Mouse (Mus musculus): ENCODE measurements around the gene Rfc5. TPM values are rescaled to one million over a fixed set of nuclear protein-coding genes. Genes with fewer than 3 reads are reported as not detected.

Gene Rfc5
- polyA plus RNA-seq, 1 experiment from 2014 or later, result 72.1 TPM

DNA sequence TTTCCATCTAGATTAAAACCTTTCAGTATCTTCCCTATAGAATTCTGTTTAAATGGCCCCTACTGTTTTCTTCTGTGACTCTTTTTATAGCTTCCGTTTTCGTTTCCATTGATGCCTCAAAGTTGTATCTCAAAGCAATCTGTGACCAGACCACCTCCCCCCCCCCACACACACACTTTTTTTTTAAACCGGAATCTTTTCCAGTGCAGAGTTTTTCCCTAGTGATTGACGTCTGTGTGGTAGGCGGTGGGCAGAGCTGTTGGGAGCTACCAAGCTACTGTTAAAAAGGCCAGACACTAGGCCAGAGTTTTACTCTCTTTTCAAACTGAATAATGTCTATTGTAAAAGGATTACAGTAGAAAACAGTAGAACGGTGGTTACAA is 30.6 kb downstream of the Rfc5 start:
- Histone ChIP-seq H3K4me2 (replicated peaks; ENCODE audit: low read depth, low read length) (peak overlapping the region; percentile 86), H3K4me3 (ENCODE audit: low read depth, low read length) (peak overlapping the region; percentile 93), H3K4me1 (replicated peaks; ENCODE audit: control insufficient read depth, insufficient read depth, low read length) (peaks cover 2% of the 10 kb centered on the region; the same call in 1 of the 2 replicates), H3K27ac (ENCODE audit: low read depth, low read length) (peak overlapping the region; percentile 93; the same call in 1 of the 2 replicates), H3K9ac (ENCODE audit: low read depth, low read length) (peak overlapping the region; percentile 94), H3K36me3 (ENCODE audit: control insufficient read depth, insufficient read depth, low read length) (no peaks in the 10 kb centered on the region), H3K27me3 (ENCODE audit: control insufficient read depth, insufficient read depth, low read length) (no peaks in the 10 kb centered on the region), H3K9me3 (ENCODE audit: control insufficient read depth, low read length) (no peaks in the 10 kb centered on the region)
- ATAC-seq (ENCODE audit: low FRiP score), result no peak
- no peak for DNase-seq (ENCODE audit: low spot score)
- 8% methylated on average over 6 of the region's 6 CpGs for WGBS

DNA sequence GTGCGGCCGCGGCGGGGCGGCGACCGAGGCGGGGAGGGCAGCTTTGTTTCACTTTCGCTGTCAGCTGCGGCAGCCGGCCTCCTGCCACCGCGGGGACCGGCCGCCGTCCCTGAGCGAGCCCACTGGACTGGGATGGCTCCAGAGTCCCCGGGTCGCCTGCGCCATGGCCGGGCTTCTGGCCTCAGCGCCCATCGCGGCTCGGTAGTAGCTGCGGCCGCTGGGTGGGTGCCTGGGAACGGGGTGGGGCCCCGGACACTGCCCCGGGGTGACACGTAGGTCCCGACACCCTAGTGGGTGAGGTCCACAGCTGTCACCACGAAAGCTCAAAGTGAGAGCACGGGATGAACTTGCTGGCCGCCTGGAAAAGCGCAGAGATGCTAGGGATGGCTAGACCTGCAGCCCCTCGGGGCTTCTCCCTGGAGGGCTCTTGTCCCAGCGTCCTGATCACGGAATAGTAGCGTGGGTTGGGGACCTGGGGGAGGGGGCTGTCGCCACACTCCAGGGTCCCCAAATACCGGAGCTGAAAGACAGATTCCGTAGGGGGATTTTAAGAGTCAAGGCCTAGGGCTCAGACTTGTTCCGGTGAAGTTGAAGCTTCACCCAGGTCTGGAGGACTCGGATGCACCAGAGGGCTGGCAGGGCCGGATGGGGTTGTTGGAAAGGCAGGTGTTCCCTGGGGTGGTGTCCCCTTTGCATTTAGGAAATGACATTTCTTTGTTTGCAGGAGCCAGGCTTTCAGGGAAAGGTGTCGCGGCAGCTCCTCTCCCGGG is 31.2 kb downstream of the Rfc5 start:
- Histone ChIP-seq H3K4me2 (replicated peaks; ENCODE audit: low read depth, low read length) (peak overlapping the region; percentile 86), H3K9me3 (ENCODE audit: control insufficient read depth, low read length) (no peaks in the 10 kb centered on the region), H3K27ac (ENCODE audit: low read depth, low read length) (peak overlapping the region; percentile 93), H3K4me3 (ENCODE audit: low read depth, low read length) (peak overlapping the region; percentile 93), H3K4me1 (replicated peaks; ENCODE audit: control insufficient read depth, insufficient read depth, low read length) (peaks cover 2% of the 10 kb centered on the region; the same call in 1 of the 2 replicates), H3K9ac (ENCODE audit: low read depth, low read length) (peak overlapping the region; percentile 94), H3K27me3 (ENCODE audit: control insufficient read depth, insufficient read depth, low read length) (no peaks in the 10 kb centered on the region), H3K36me3 (ENCODE audit: control insufficient read depth, insufficient read depth, low read length) (no peaks in the 10 kb centered on the region)
- WGBS, result under 1% methylated on average over 41 of the region's 49 CpGs
- ATAC-seq (ENCODE audit: low FRiP score) (peak; percentile 70), DNase-seq (ENCODE audit: low spot score) (peak; percentile 62)

DNA sequence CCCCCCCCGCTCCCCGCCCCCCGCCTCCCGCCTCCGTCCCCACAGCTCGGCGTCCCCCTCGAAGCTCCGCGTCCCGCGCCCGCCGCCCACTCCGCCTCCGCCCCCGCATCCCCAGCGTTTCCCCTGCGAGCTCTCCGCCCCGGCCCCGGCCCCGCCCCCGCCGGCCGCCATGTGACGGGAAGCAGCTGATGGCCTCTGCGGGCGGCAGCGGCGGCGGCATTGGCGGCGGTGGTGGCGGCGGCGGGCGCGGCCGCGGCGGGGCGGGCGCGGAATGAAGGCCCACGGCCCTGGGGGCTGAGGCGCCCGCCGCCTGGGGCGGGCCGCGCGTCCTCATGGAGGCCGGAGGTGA is 31.7 kb downstream of the Rfc5 start, which contains the start of gene Wsb2:
TSS of gene Wsb2 (plus strand) at position 176 of the 349 bp plus-strand sequence.
- Histone ChIP-seq H3K27ac (ENCODE audit: low read depth, low read length) (peak within 1 kb of the TSS; percentile 93), H3K9me3 (ENCODE audit: control insufficient read depth, low read length) (no peaks in the 10 kb centered on the region), H3K4me2 (replicated peaks; ENCODE audit: low read depth, low read length) (peak within 1 kb of the TSS; percentile 86), H3K27me3 (ENCODE audit: control insufficient read depth, insufficient read depth, low read length) (no peaks in the 10 kb centered on the region), H3K9ac (ENCODE audit: low read depth, low read length) (peak within 1 kb of the TSS; percentile 94), H3K4me3 (ENCODE audit: low read depth, low read length) (peak within 1 kb of the TSS; percentile 93), H3K36me3 (ENCODE audit: control insufficient read depth, insufficient read depth, low read length) (no peaks in the 10 kb centered on the region), H3K4me1 (replicated peaks; ENCODE audit: control insufficient read depth, insufficient read depth, low read length) (peaks cover 2% of the 10 kb centered on the region; the same call in 1 of the 2 replicates)
- ATAC-seq (ENCODE audit: low FRiP score) (peak; percentile 80), DNase-seq (ENCODE audit: low spot score) (peak; percentile 81)
- WGBS, result 0% methylated on average over 1 of the region's 54 CpGs

DNA sequence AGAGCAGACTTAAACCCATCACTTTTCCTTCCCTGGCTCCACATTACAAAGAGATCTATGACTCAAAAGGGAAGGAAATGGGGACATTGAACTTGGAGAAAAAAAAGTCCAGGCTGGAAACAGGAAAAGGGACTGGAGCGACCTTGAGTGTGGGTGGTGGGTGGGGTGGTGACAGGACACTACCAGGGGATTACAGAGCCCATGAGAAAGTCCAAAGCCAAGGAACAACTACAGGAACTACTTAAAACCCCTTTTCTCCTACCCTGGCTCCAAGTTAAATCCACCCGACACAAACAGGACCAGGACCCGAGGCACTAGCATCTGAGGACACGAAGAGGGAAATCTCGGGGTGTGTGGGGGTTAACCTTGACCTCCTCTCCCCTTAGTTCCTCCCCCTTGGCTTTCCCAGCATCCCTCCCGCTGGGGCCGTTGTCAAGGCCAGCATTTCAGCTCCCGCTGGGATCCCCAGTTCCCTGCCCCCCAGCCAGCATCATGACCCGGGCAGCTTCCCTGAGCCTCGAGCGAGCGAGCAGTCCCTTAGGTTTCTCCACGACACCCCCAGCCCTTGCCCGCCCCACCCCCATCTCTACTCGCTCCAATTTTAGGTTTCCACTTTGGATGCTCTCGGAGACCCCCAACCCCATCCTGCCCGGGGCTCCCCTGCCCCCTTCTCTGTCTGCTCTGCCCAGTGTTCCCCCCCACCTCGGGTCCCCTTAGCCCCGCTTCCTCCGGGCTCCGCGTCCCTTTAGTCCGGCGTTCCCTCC is 32.3 kb downstream of the Rfc5 start:
- Histone ChIP-seq H3K27me3 (ENCODE audit: control insufficient read depth, insufficient read depth, low read length) (no peaks in the 10 kb centered on the region), H3K9ac (ENCODE audit: low read depth, low read length) (peak overlapping the region; percentile 94), H3K27ac (ENCODE audit: low read depth, low read length) (peak overlapping the region; percentile 93), H3K4me3 (ENCODE audit: low read depth, low read length) (peak overlapping the region; percentile 93), H3K9me3 (ENCODE audit: control insufficient read depth, low read length) (no peaks in the 10 kb centered on the region), H3K36me3 (ENCODE audit: control insufficient read depth, insufficient read depth, low read length) (no peaks in the 10 kb centered on the region), H3K4me2 (replicated peaks; ENCODE audit: low read depth, low read length) (peak overlapping the region; percentile 86), H3K4me1 (replicated peaks; ENCODE audit: control insufficient read depth, insufficient read depth, low read length) (peaks cover 2% of the 10 kb centered on the region; the same call in 1 of the 2 replicates)
- peak; percentile 64 for DNase-seq (ENCODE audit: low spot score)
- under 1% methylated on average over 24 of the region's 24 CpGs for WGBS
- ATAC-seq (ENCODE audit: low FRiP score), result peak; percentile 64

DNA sequence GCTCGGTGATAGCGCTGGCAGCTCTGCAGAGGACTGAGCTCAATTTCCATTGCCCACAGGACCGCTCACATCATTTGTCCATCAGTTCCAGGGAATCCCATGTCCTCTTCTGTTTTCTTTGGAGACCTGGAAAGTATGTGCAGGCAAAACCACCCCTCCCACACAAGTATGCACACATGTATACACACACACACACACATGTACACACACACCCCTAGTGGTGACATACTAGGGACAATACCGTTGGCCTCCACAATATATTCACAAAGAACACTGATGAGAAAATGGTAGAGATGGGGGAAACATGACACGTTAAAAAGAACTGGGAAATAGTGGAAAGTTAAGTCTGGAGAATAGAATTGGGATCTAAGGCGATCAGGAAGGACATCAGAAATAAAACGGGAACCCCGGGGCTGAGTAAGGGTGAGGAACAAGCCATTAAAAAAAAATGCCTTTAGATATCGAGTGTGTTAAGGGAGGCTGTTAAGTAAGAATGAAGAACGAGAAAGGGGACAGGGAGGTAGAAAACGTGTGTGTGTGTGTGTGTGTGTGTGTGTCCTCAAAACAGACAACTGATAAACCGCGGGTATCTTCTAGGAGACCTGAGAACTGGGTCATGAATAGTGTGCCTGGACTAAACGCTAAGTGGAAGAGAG is 33.1 kb downstream of the Rfc5 start:
- H3K4me1 ChIP-seq (replicated peaks; ENCODE audit: control insufficient read depth, insufficient read depth, low read length), result peaks cover 2% of the 10 kb centered on the region; the same call in 1 of the 2 replicates
- 59% methylated on average over 14 of the region's 14 CpGs for WGBS
- DNase-seq (ENCODE audit: low spot score) (no peak), ATAC-seq (ENCODE audit: low FRiP score) (no peak)
- no peak overlapping the region for H3K9ac ChIP-seq (ENCODE audit: low read depth, low read length)
- no peak overlapping the region for H3K27ac ChIP-seq (ENCODE audit: low read depth, low read length)
- H3K4me2 ChIP-seq (replicated peaks; ENCODE audit: low read depth, low read length), result no peak overlapping the region; the same call in 1 of the 2 replicates
- H3K9me3 ChIP-seq (ENCODE audit: control insufficient read depth, low read length), result no peaks in the 10 kb centered on the region
- H3K27me3 ChIP-seq (ENCODE audit: control insufficient read depth, insufficient read depth, low read length), result no peaks in the 10 kb centered on the region
- H3K36me3 ChIP-seq (ENCODE audit: control insufficient read depth, insufficient read depth, low read length), result no peaks in the 10 kb centered on the region
- H3K4me3 ChIP-seq (ENCODE audit: low read depth, low read length), result no peak overlapping the region

DNA sequence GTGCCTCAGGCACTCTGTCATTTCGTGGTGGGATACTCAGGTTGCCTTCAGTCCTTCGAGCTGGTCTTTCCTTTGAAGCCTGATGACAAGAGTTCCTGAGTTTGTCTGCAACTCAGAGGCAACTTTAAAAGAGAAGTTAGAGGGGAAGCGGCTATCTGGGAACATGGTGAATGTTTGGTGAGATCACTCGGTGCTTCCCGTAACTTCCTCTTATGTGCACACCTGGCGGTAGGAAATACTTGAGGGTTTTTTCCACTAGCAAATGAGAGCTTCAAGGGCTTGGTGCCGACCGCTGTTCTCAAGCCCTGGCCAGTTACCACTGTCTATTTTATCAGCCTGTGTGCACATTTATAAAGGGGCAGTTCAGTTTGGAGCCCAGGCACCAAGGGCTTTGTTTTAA is 34.7 kb downstream of the Rfc5 start:
- no peaks in the 10 kb centered on the region for H3K36me3 ChIP-seq (ENCODE audit: control insufficient read depth, insufficient read depth, low read length)
- no peaks in the 10 kb centered on the region for H3K27me3 ChIP-seq (ENCODE audit: control insufficient read depth, insufficient read depth, low read length)
- H3K4me2 ChIP-seq (replicated peaks; ENCODE audit: low read depth, low read length), result no peak overlapping the region
- no peak overlapping the region for H3K4me3 ChIP-seq (ENCODE audit: low read depth, low read length)
- H3K9me3 ChIP-seq (ENCODE audit: control insufficient read depth, low read length), result no peaks in the 10 kb centered on the region
- no peak overlapping the region for H3K9ac ChIP-seq (ENCODE audit: low read depth, low read length)
- WGBS, result 84% methylated on average over 8 of the region's 8 CpGs
- no peak for DNase-seq (ENCODE audit: low spot score)
- ATAC-seq (ENCODE audit: low FRiP score), result no peak
- H3K27ac ChIP-seq (ENCODE audit: low read depth, low read length), result no peak overlapping the region
- H3K4me1 ChIP-seq (replicated peaks; ENCODE audit: control insufficient read depth, insufficient read depth, low read length), result 0 out of 2 replicates have a peak, but pooled peaks cover 2% of the 10 kb centered on the region

DNA sequence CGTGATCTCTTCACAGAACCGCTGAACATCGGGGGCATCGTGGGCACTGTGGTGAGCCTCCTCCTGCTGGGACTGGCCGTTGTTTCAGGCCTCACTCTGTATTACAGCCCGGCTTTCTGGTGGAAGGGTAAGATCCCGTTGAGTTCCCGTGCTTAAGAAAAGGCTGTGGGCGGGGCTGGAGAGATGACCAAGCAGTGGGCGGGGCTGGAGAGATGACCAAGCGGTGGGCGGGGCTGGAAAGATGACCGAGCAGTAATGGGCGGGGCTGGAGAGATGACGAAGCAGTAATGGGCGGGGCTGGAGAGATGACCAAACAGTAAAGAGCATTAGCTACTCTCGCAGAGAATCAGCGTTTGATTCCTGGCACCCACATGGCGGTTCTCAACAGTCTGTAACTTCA is 40.6 kb downstream of the Rfc5 start:
- Histone ChIP-seq H3K4me1 (replicated peaks; ENCODE audit: control insufficient read depth, insufficient read depth, low read length) (no peaks in the 10 kb centered on the region), H3K27me3 (ENCODE audit: control insufficient read depth, insufficient read depth, low read length) (no peaks in the 10 kb centered on the region), H3K9ac (ENCODE audit: low read depth, low read length) (no peak overlapping the region), H3K36me3 (ENCODE audit: control insufficient read depth, insufficient read depth, low read length) (no peaks in the 10 kb centered on the region), H3K27ac (ENCODE audit: low read depth, low read length) (no peak overlapping the region), H3K9me3 (ENCODE audit: control insufficient read depth, low read length) (no peaks in the 10 kb centered on the region), H3K4me3 (ENCODE audit: low read depth, low read length) (no peak overlapping the region), H3K4me2 (replicated peaks; ENCODE audit: low read depth, low read length) (no peak overlapping the region; the same call in 1 of the 2 replicates)
- DNase-seq (ENCODE audit: low spot score), result peak; percentile 85
- ATAC-seq (ENCODE audit: low FRiP score), result peak; percentile 57; the same call in 1 of the 2 replicates
- WGBS, result 25% methylated on average over 19 of the region's 19 CpGs

DNA sequence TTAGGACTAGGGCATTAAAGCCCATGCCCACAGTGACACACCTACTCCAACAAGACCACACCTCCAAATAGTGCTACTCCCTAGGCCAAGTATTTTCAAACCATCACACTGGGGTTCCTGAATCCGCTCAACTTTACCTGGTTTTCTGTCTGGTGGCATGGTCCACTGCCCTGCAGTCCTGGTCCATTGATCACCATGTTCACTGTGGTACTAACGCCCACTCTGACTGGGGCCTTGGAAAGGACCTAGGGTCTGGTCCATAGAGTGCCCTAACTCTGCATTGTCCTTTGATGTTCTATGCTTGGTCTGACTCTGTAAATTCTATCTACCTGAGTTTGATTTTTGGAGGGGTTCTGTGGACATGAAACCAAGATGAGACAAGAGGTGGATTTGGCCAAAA is 41.0 kb downstream of the Rfc5 start:
- no peak overlapping the region for H3K4me2 ChIP-seq (replicated peaks; ENCODE audit: low read depth, low read length)

More for the DNA sequence above, 41.0 kb downstream of the Rfc5 start:
- H3K36me3 ChIP-seq (ENCODE audit: control insufficient read depth, insufficient read depth, low read length), result no peaks in the 10 kb centered on the region
- H3K4me3 ChIP-seq (ENCODE audit: low read depth, low read length), result no peak overlapping the region
- H3K27ac ChIP-seq (ENCODE audit: low read depth, low read length), result no peak overlapping the region
- 91% methylated on average over 2 of the region's 2 CpGs for WGBS
- H3K4me1 ChIP-seq (replicated peaks; ENCODE audit: control insufficient read depth, insufficient read depth, low read length), result no peaks in the 10 kb centered on the region
- no peak overlapping the region for H3K9ac ChIP-seq (ENCODE audit: low read depth, low read length)
- no peaks in the 10 kb centered on the region for H3K27me3 ChIP-seq (ENCODE audit: control insufficient read depth, insufficient read depth, low read length)
- ATAC-seq (ENCODE audit: low FRiP score), result no peak
- H3K9me3 ChIP-seq (ENCODE audit: control insufficient read depth, low read length), result no peaks in the 10 kb centered on the region
- DNase-seq (ENCODE audit: low spot score), result no peak
